Mouse (Mus musculus) limb, embryonic 10.5 days (tissue): Measurements from ENCODE around the gene Pax5. TPM values are rescaled to one million over a fixed set of nuclear protein-coding genes. Genes with fewer than 3 reads are reported as not detected.

Experiments used
- DNase-seq: peaks from one replicate; pipeline ENCODE4 v3.0.0-alpha.2; 2017; ENCODE audit warnings: low spot score
- H3K27ac ChIP-seq: fragments of 300-500 bp; sonication (generic); 2 replicates; pipeline ENCODE4 v1.5.1; 2016; ENCODE audit warnings: mild to moderate bottlenecking
- H3K27me3 ChIP-seq: fragments of 300-500 bp; sonication (generic); 2 replicates; pipeline ENCODE4 v1.6.1; 2016; ENCODE audit warnings: low read depth, mild to moderate bottlenecking; ENCODE audit not compliant: poor library complexity, severe bottlenecking
- H3K36me3 ChIP-seq: fragments of 300-500 bp; sonication (generic); 2 replicates; pipeline ENCODE4 v1.6.1; 2016; ENCODE audit warnings: mild to moderate bottlenecking, moderate library complexity
- H3K4me1 ChIP-seq: fragments of 300-500 bp; sonication (generic); 2 replicates; pipeline ENCODE4 v1.6.1; 2016
- H3K4me3 ChIP-seq: fragments of 300-500 bp; sonication (generic); 2 replicates; pipeline ENCODE4 v1.5.1; 2016; ENCODE audit warnings: mild to moderate bottlenecking, moderate library complexity
- H3K9me3 ChIP-seq: fragments of 300-500 bp; sonication (generic); replicated peaks from 2 replicates; pipeline ENCODE4 v1.6.1; 2016; ENCODE audit warnings: mild to moderate bottlenecking
- whole genome bisulfite sequencing: fragments of 180-500 bp; shearing (Covaris S2); methylation state at CpG from one replicate; pipeline ENCODE4 v1.1.7; 2016; 5-methylcytosine and 5-hydroxymethylcytosine counted together
- polyA plus RNA-seq: library from polyadenylated mRNA; unstranded; fragments of >200 nt; fragmentation: Nextera tagmentation; extraction: Ambion mirVana; gene quantifications from 2 replicates; pipeline ENCODE4 v1.2.1, GENCODE M21; 2016

The Pax5 gene
- polyA plus RNA-seq, 1 experiment from 2014 or later: 0.35 TPM

GRCm38 (mm10) chr4:44535646-44536045 is 174.6 kb downstream of the Pax5 start:
- Histone ChIP-seq H3K9me3 (no peaks in the 10 kb centered on the region), H3K4me1 (peaks cover 9% of the 10 kb centered on the region), H3K27me3 (peaks cover 9% of the 10 kb centered on the region; the same call in 1 of the 2 replicates), H3K27ac (no peak overlapping the region), H3K36me3 (no peaks in the 10 kb centered on the region), H3K4me3 (no peak overlapping the region)
- WGBS: 94% methylated on average over 4 of the region's 4 CpGs
- DNase-seq: no peak

GRCm38 (mm10) chr4:44533286-44533685 is 177.0 kb downstream of the Pax5 start:
- H3K36me3 ChIP-seq: no peaks in the 10 kb centered on the region

GRCm38 (mm10) chr4:44532731-44533130 is 177.6 kb downstream of the Pax5 start:
- Histone ChIP-seq H3K36me3 (no peaks in the 10 kb centered on the region), H3K27ac (no peak overlapping the region), H3K4me3 (no peak overlapping the region), H3K27me3 (0 out of 2 replicates have a peak, but pooled peaks cover 3% of the 10 kb centered on the region), H3K9me3 (no peaks in the 10 kb centered on the region), H3K4me1 (peaks cover 12% of the 10 kb centered on the region; the same call in 1 of the 2 replicates)
- DNase-seq: no peak
- WGBS: 73% methylated on average over 5 of the region's 5 CpGs

More at GRCm38 (mm10) chr4:44533286-44533685, 177.0 kb downstream of the Pax5 start:
- no peak for DNase-seq
- 0 out of 2 replicates have a peak, but pooled peaks cover 3% of the 10 kb centered on the region for H3K27me3 ChIP-seq
- 75% methylated on average over 5 of the region's 5 CpGs for WGBS
- H3K4me3 ChIP-seq: no peak overlapping the region
- H3K27ac ChIP-seq: no peak overlapping the region
- H3K4me1 ChIP-seq: peaks cover 14% of the 10 kb centered on the region
- H3K9me3 ChIP-seq: no peaks in the 10 kb centered on the region

- Histone ChIP-seq H3K27me3 (no peaks in the 10 kb centered on the region), H3K27ac (no peak overlapping the region), H3K4me1 (peaks cover 5% of the 10 kb centered on the region; the same call in 1 of the 2 replicates), H3K4me3 (no peak overlapping the region), H3K9me3 (no peaks in the 10 kb centered on the region), H3K36me3 (no peaks in the 10 kb centered on the region)
- no peak for DNase-seq
- WGBS: 79% methylated on average over 3 of the region's 3 CpGs
These were observed 185.0 kb downstream of the Pax5 start for GRCm38 (mm10) chr4:44525336-44525735.

GRCm38 (mm10) chr4:44518923-44519322 is 191.4 kb downstream of the Pax5 start:
- H3K9me3 ChIP-seq: no peaks in the 10 kb centered on the region
- H3K4me1 ChIP-seq: peaks cover 15% of the 10 kb centered on the region
- H3K27me3 ChIP-seq: no peaks in the 10 kb centered on the region
- 85% methylated on average over 11 of the region's 11 CpGs for WGBS
- no peaks in the 10 kb centered on the region for H3K36me3 ChIP-seq
- no peak overlapping the region for H3K4me3 ChIP-seq
- no peak for DNase-seq
- no peak overlapping the region for H3K27ac ChIP-seq

- DNase-seq: no peak
- Histone ChIP-seq H3K4me1 (peaks cover 21% of the 10 kb centered on the region), H3K9me3 (no peaks in the 10 kb centered on the region), H3K36me3 (no peaks in the 10 kb centered on the region), H3K27ac (no peak overlapping the region), H3K4me3 (no peak overlapping the region), H3K27me3 (peaks cover 16% of the 10 kb centered on the region)
- WGBS: 94% methylated on average over 4 of the region's 4 CpGs
These were observed 196.3 kb downstream of the Pax5 start for GRCm38 (mm10) chr4:44513981-44514380.

- Histone ChIP-seq H3K27ac (no peak overlapping the region), H3K4me3 (no peak overlapping the region), H3K27me3 (peaks cover 37% of the 10 kb centered on the region), H3K9me3 (no peaks in the 10 kb centered on the region), H3K4me1 (peaks cover 23% of the 10 kb centered on the region), H3K36me3 (no peaks in the 10 kb centered on the region)
- WGBS: 8% methylated on average over 7 of the region's 7 CpGs
- peak; percentile 89 for DNase-seq
These were observed 198.6 kb downstream of the Pax5 start for GRCm38 (mm10) chr4:44511682-44512081.

GRCm38 (mm10) chr4:44508386-44509226 is 201.7 kb downstream of the Pax5 start:
- H3K27ac ChIP-seq: no peak overlapping the region
- 19% methylated on average over 25 of the region's 25 CpGs for WGBS
- peak overlapping the region; percentile 18; the same call in 1 of the 2 replicates for H3K4me3 ChIP-seq
- peak; percentile 66 for DNase-seq
- H3K9me3 ChIP-seq: no peaks in the 10 kb centered on the region
- H3K27me3 ChIP-seq: peaks cover 47% of the 10 kb centered on the region
- H3K36me3 ChIP-seq: no peaks in the 10 kb centered on the region
- peaks cover 23% of the 10 kb centered on the region for H3K4me1 ChIP-seq

- DNase-seq: peak; percentile 40
- Histone ChIP-seq H3K9me3 (no peaks in the 10 kb centered on the region), H3K27me3 (peaks cover 47% of the 10 kb centered on the region), H3K36me3 (no peaks in the 10 kb centered on the region), H3K27ac (no peak overlapping the region), H3K4me1 (peaks cover 23% of the 10 kb centered on the region), H3K4me3 (peak overlapping the region; percentile 18; the same call in 1 of the 2 replicates)
- 25% methylated on average over 14 of the region's 14 CpGs for WGBS
These were observed 202.4 kb downstream of the Pax5 start for GRCm38 (mm10) chr4:44507861-44508260.

GRCm38 (mm10) chr4:44504998-44505397 is 205.3 kb downstream of the Pax5 start:
- H3K4me3 ChIP-seq: no peak overlapping the region
- WGBS: 83% methylated on average over 7 of the region's 7 CpGs
- H3K36me3 ChIP-seq: no peaks in the 10 kb centered on the region
- no peaks in the 10 kb centered on the region for H3K9me3 ChIP-seq
- H3K27ac ChIP-seq: no peak overlapping the region
- peaks cover 23% of the 10 kb centered on the region for H3K4me1 ChIP-seq
- no peak for DNase-seq
- peaks cover 41% of the 10 kb centered on the region for H3K27me3 ChIP-seq

GRCm38 (mm10) chr4:44502196-44502867 is 208.0 kb downstream of the Pax5 start:
- no peaks in the 10 kb centered on the region for H3K36me3 ChIP-seq
- H3K4me3 ChIP-seq: no peak overlapping the region
- no peak overlapping the region for H3K27ac ChIP-seq
- no peak for DNase-seq
- 66% methylated on average over 9 of the region's 9 CpGs for WGBS
- peaks cover 17% of the 10 kb centered on the region for H3K27me3 ChIP-seq
- no peaks in the 10 kb centered on the region for H3K9me3 ChIP-seq
- H3K4me1 ChIP-seq: 0 out of 2 replicates have a peak, but pooled peaks cover 5% of the 10 kb centered on the region

GRCm38 (mm10) chr4:44498156-44498555 is 212.1 kb downstream of the Pax5 start:
- Histone ChIP-seq H3K4me1 (0 out of 2 replicates have a peak, but pooled peaks cover 5% of the 10 kb centered on the region), H3K27ac (no peak overlapping the region), H3K4me3 (no peak overlapping the region), H3K9me3 (no peaks in the 10 kb centered on the region), H3K36me3 (no peaks in the 10 kb centered on the region), H3K27me3 (no peaks in the 10 kb centered on the region)
- WGBS: 80% methylated on average over 5 of the region's 5 CpGs
- no peak for DNase-seq

- H3K36me3 ChIP-seq: no peaks in the 10 kb centered on the region
- 86% methylated on average over 2 of the region's 2 CpGs for WGBS
- H3K27ac ChIP-seq: no peak overlapping the region
- no peaks in the 10 kb centered on the region for H3K9me3 ChIP-seq
- 0 out of 2 replicates have a peak, but pooled peaks cover 2% of the 10 kb centered on the region for H3K4me1 ChIP-seq
- H3K4me3 ChIP-seq: no peak overlapping the region
- DNase-seq: no peak
- no peaks in the 10 kb centered on the region for H3K27me3 ChIP-seq
These were observed 214.5 kb downstream of the Pax5 start for GRCm38 (mm10) chr4:44495836-44496235.
